Mouse (Mus musculus): Measurements from ENCODE around the gene Tbc1d23.

DNA sequence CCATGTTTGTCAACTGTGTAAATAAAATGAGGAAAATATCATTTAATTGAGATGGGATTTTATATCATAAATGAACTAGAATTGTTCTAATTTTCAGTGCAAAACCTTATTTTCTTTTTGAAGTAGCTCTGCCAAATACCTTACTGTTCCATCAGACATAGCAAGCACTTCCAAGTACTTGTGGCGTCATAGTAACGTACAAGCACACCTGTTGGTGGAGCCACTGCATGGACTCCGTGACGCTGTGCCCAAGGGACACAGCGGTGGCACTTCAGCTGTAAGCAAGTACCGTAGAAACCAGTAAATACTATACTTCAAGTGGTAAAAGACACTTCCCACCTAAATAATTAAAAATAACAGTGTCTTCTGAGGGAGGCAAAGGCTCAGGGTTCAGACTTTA, 10.9 kb downstream of the Tbc1d23 start:
- no peak for TF ChIP-seq POLR2A (IDR thresholded peaks at IDR 0.05; ENCODE audit: low read depth, low read length)
- no peak for TF ChIP-seq CTCF (IDR thresholded peaks at IDR 0.05; ENCODE audit: extremely low read depth, insufficient read length, insufficient replicate concordance, low read depth, low read length)

All from small intestine, adult 2 months (tissue).